Mouse (Mus musculus): ENCODE data around the gene Naxd. TPM values are rescaled to one million over a fixed set of nuclear protein-coding genes. Genes with fewer than 3 reads are reported as not detected.
"Not testable (repeated sequence)": the region's sequence is repeated elsewhere in the genome, so short reads cannot be mapped to it uniquely, and the experiment has no call there.

The Naxd gene
- polyA plus RNA-seq, 1 experiment from 2014 or later, result 113 TPM

DNA sequence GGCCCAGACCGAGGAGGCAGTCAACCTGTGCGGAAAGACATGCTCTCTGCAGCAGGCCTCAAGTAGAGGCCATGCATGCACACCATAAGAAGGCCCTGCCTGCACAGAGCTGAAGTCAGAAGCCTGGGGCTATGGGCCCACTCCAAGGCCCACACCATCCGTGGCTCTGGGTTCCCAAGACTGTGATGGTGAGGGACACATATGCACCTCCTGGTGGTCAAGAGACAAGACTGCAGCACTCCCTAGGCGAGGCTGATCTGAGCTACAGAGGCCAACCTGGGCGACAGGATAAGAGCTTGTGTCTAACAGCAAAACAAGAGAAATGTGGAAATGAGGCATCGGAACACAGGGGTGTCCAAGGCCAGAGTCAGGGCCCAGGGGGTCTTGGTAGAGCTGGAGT is 49.8 kb downstream of the Naxd start:
- WGBS, result 66% methylated on average over 6 of the region's 6 CpGs
- H3K9me3 ChIP-seq, result no peaks in the 10 kb centered on the region
- H3K4me3 ChIP-seq, result no peak overlapping the region
- peaks cover 9% of the 10 kb centered on the region; the same call in 1 of the 2 replicates for H3K4me1 ChIP-seq
- no peak for ATAC-seq (ENCODE audit: insufficient number of reproducible peaks, insufficient read depth, low FRiP score, low TSS enrichment)
- H3K4me2 ChIP-seq (replicated peaks), result no peak overlapping the region
- no peaks in the 10 kb centered on the region for H3K27me3 ChIP-seq
- peaks cover 15% of the 10 kb centered on the region for H3K36me3 ChIP-seq
- no peak overlapping the region; the same call in 1 of the 2 replicates for H3K9ac ChIP-seq
- no peak overlapping the region for H3K27ac ChIP-seq

DNA sequence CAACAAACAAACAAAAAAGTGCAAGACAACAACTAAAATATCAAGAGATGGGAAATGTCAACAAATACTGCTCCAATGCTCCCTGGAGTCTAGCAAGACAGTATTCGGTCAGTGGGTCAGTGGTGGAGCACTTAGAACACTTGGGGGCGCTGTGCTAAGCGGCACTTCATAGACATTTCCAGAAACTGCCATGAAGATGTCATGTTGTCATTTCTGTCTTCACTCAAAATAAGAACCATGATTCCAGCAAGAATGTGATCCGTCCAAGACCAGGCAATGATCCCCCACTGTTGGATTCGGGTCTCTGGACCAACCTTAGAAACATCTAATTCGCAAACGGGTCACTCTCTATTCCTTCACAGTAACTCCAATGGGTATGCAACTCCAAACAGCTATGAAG is 52.4 kb downstream of the Naxd start:
- Histone ChIP-seq H3K4me3 (peak overlapping the region; percentile 76), H3K27ac (peak overlapping the region; percentile 88; the same call in 1 of the 2 replicates), H3K4me1 (peaks cover 14% of the 10 kb centered on the region; the same call in 1 of the 2 replicates), H3K9ac (no peak overlapping the region), H3K9me3 (no peaks in the 10 kb centered on the region), H3K27me3 (no peaks in the 10 kb centered on the region), H3K36me3 (peaks cover 12% of the 10 kb centered on the region; the same call in 1 of the 2 replicates), H3K4me2 (replicated peaks) (peak overlapping the region; percentile 64)
- ATAC-seq (ENCODE audit: insufficient number of reproducible peaks, insufficient read depth, low FRiP score, low TSS enrichment), result no peak
- 18% methylated on average over 7 of the region's 7 CpGs for WGBS

DNA sequence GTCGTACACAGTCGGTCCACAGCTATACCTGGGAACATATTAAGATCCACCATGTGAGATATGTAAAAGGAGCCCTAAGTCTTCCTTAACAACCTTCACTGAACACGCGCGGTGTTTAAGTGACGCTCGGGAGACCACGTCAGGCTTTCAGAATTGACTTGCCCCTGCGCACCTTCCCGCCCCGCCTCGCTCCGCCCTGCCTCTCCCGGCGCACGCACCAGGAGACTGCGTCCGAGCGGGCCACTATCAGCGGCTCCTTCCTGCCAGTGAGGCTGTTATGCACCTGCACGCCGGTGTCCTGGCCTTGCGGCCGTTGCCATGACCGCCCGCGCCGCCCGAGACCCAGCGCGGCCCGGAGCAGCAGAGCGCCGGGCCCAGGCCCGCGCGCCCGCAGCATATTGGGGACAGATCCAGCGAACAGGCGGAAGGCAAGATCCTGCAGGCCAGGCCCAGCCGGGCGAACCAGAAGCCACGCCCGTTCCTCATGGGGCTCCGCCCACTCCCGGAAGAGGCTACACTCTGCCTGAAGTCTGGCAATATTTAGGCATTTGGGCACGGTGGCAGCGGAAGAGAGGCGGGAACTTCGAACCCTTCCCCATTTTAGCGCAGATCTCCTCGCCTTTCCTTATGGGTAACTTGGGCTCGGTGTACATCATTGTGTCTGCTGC is 53.1 kb downstream of the Naxd start, which contains the start of gene Cars2:
Cars2 (minus strand) TSS at position 503 of the 668 bp plus-strand sequence.
- ATAC-seq (ENCODE audit: insufficient number of reproducible peaks, insufficient read depth, low FRiP score, low TSS enrichment), result peak; percentile 49; the same call in 1 of the 2 replicates
- Histone ChIP-seq H3K27me3 (no peaks in the 10 kb centered on the region), H3K36me3 (peaks cover 10% of the 10 kb centered on the region; the same call in 1 of the 2 replicates), H3K4me1 (peaks cover 15% of the 10 kb centered on the region; the same call in 1 of the 2 replicates), H3K27ac (peak within 1 kb of the TSS; percentile 88), H3K4me2 (replicated peaks) (peak within 1 kb of the TSS; percentile 64), H3K9me3 (no peaks in the 10 kb centered on the region), H3K9ac (peak within 1 kb of the TSS; percentile 83), H3K4me3 (peak within 1 kb of the TSS; percentile 76)
- WGBS, result under 1% methylated on average over 53 of the region's 53 CpGs

DNA sequence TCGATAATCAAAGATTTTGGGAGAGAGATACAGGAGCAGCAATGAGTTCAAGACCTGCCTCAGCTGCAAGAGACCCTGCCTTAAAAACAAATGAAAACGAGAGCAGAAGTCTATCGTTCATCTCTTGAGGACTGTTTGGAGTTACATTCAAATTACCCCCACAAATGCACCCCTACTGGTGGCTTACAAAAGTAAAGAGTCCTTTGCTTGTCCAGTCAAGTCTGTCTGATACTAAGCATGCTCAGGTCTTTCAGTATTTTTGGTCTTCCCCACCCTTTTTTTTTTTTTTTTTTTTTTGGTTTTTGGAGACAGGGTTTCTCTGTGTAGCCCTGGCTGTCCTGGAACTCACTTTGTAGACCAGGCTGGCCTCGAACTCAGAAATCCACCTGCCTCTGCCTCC is 54.2 kb downstream of the Naxd start:
- not testable (repeated sequence) for ATAC-seq (ENCODE audit: insufficient number of reproducible peaks, insufficient read depth, low FRiP score, low TSS enrichment); H3K4me2 ChIP-seq (replicated peaks); H3K27ac ChIP-seq; H3K4me3 ChIP-seq; H3K27me3 ChIP-seq; H3K9ac ChIP-seq; H3K36me3 ChIP-seq; H3K9me3 ChIP-seq
- peaks cover 15% of the 10 kb centered on the region; the same call in 1 of the 2 replicates for H3K4me1 ChIP-seq
- WGBS, result 86% methylated on average over 4 of the region's 4 CpGs

DNA sequence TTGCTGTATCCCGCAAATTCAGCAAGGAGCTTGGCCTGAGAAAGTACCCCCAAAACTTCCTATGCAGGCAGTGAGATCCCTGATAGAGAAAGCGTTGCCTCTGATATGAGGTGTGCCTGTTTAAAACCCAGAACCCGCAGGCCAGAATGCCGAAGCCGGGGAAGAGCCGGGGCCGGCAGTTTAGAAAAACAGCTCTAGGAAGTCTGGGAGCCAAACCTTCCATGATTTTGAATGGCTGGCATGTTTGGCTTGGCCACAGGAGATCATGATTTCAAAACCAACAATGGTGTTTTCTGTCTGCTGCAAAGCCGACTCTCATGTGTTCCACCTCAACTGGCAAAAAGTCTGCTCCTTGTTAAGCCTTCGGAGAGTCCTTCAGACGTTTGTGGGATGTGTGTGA is 55.1 kb downstream of the Naxd start:
- no peaks in the 10 kb centered on the region for H3K9me3 ChIP-seq
- no peak for ATAC-seq (ENCODE audit: insufficient number of reproducible peaks, insufficient read depth, low FRiP score, low TSS enrichment)
- no peaks in the 10 kb centered on the region for H3K27me3 ChIP-seq
- H3K4me3 ChIP-seq, result no peak overlapping the region
- peaks cover 15% of the 10 kb centered on the region; the same call in 1 of the 2 replicates for H3K4me1 ChIP-seq
- no peak overlapping the region for H3K9ac ChIP-seq
- WGBS, result 72% methylated on average over 10 of the region's 10 CpGs
- no peak overlapping the region for H3K4me2 ChIP-seq (replicated peaks)
- no peaks in the 10 kb centered on the region for H3K36me3 ChIP-seq
- H3K27ac ChIP-seq, result no peak overlapping the region

DNA sequence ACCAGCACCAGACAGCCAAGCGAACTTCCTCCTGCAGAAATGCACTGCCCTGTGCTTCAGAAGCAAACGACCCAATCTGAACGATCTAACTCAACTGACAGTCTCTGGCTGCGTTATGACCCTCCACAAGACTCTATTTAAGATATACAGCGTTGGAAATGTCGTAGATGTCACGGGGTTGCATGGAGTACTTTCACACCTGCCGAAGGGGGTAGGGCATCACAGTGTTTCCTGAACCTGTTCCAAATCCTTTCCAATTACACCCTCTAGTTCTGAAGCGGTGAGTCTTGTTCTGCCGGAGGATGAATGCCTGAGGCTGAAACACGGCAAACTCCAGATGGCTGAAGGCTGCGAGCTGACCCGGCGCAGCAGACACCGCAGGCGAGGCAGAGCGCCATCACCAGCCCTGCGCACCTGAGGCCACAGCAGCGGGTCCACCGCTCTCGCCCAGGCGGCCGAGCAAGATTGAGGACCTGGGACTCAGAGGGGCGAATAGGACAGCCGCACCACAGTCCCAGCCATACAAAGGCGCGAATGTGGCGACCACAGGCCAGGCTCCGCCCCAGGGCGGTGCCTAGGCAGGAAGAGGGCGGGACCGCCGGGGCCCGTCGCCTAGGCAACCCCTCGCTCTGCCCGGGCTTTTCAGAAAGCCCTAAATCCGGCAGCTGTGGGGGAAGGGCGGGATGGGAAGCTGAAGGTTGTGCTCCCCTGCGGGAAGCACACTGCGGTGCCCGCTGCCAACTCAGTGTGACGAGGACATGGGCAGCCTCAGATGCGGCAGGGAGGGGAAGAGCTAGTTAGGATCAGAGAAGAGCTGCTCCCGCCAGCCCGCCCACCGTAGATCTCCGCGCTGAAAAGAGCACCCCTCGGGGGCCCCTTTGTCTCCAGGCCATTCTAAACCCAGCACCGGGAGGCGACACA is 57.8 kb downstream of the Naxd start, which contains the start of gene Ing1:
Ing1 (plus strand) TSS at position 773 of the 921 bp plus-strand sequence.
- ATAC-seq (ENCODE audit: insufficient number of reproducible peaks, insufficient read depth, low FRiP score, low TSS enrichment), result peak; percentile 74
- H3K4me3 ChIP-seq, result peak within 1 kb of the TSS; percentile 93
- H3K36me3 ChIP-seq, result no peaks in the 10 kb centered on the region
- H3K9me3 ChIP-seq, result no peaks in the 10 kb centered on the region
- H3K4me1 ChIP-seq, result peaks cover 20% of the 10 kb centered on the region
- 1% methylated on average over 52 of the region's 52 CpGs for WGBS
- H3K4me2 ChIP-seq (replicated peaks), result peak within 1 kb of the TSS; percentile 64
- H3K27ac ChIP-seq, result peak within 1 kb of the TSS; percentile 99
- H3K9ac ChIP-seq, result peak within 1 kb of the TSS; percentile 96
- no peaks in the 10 kb centered on the region for H3K27me3 ChIP-seq

DNA sequence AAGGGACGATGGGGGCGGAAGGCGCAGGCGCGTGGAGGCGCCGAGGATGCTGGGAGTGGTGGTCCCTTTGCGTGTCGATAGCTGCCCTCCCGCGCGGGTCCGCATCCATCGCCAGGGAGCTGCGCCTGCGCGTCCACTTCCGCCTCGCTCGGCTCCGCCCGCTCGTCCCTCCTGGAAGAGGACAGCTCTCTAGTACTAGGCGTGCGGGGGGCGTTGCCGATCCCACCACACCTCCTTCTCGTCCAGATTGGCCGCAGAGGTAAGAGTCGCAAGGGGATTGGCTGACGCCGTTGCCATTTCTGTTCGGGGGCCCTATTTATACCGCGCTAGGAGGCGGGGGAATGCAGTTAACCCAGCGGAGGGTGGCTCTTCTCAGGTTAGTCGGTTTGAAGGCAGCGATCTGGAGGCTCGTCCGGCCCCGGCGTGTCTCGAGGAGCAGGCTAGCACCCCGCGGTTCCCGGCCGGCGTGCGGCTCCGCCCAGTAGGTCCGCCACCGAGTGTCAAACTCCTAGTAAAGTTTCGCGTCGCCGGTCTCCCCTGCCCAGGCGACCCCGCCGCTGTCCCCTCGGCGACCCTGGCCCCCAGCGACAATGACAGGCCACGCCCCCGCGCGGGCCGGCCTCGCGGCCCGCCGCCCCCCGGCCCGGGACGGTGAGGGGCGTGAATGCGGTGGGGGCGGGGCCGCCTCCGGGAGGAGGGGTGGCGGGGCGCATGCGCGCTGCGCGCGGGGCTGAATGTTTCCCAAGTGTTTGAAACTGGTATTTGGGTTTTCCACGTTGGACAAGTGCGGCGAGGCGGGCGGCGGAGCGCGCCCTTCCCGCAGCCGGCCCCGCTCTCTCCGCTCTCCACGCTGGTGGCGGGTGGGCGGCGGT is 58.6 kb downstream of the Naxd start:
- 1% methylated on average over 94 of the region's 103 CpGs for WGBS
- H3K36me3 ChIP-seq, result no peaks in the 10 kb centered on the region
- peak overlapping the region; percentile 64 for H3K4me2 ChIP-seq (replicated peaks)
- H3K9me3 ChIP-seq, result no peaks in the 10 kb centered on the region
- H3K9ac ChIP-seq, result peak overlapping the region; percentile 96
- peak; percentile 91 for ATAC-seq (ENCODE audit: insufficient number of reproducible peaks, insufficient read depth, low FRiP score, low TSS enrichment)
- no peaks in the 10 kb centered on the region for H3K27me3 ChIP-seq
- H3K4me3 ChIP-seq, result peak overlapping the region; percentile 93
- H3K4me1 ChIP-seq, result peaks cover 17% of the 10 kb centered on the region
- H3K27ac ChIP-seq, result peak overlapping the region; percentile 99

DNA sequence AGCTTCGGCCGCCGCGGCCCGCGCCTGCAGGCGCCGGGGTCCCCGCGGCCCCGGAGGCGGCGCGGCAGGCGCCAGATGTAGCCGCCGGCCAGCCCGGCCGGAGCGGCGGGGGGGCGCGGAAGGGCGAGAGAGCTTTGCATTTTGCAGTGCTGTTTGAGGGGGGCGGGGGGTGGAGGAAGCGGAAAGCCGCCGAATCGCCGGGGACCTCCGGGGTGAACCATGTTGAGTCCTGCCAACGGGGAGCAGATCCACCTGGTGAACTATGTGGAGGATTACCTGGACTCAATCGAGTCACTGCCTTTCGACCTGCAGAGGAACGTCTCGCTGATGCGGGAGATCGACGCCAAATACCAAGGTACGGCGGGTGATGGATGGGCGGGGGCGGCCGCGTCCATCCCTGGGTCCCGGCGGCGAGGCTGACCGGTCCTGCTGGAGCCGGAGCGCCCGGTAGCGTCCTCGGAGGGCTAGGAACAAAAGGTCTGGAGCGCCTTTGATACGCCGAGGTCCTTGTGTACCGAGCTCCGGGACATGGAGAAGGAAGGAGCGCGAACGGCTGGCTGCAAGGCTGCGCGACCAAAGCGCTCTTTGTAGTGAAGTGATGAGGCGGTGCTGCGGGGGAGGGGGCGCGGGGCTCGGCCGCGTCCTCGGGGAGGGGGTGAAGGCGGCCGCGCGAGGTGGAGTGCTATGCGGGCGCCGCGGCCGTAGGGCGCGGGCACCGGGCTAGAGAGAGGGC is 59.6 kb downstream of the Naxd start:
- Histone ChIP-seq H3K4me1 (peaks cover 15% of the 10 kb centered on the region), H3K27ac (peak overlapping the region; percentile 99), H3K9ac (peak overlapping the region; percentile 96), H3K27me3 (no peaks in the 10 kb centered on the region), H3K9me3 (no peaks in the 10 kb centered on the region), H3K36me3 (peaks cover 8% of the 10 kb centered on the region), H3K4me3 (peak overlapping the region; percentile 93), H3K4me2 (replicated peaks) (peak overlapping the region; percentile 64)
- 1% methylated on average over 81 of the region's 85 CpGs for WGBS
- no peak for ATAC-seq (ENCODE audit: insufficient number of reproducible peaks, insufficient read depth, low FRiP score, low TSS enrichment)

DNA sequence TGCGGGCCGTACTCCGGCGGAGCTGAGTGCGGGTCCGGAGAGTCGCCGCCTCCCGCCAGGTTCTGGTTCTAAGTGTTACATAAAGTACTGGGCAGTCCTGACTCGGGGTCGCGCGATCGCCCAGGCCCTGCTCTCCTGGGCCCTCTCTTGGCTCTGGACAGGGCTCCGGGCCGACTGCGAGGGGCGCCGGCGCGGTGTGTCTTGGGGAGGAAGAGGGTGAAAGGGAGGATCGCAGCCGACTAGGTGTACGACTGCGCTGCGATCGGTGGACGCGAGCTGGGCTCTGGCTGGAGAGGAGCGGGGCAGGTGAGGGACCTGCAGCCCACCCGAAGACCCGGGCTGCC is 60.1 kb downstream of the Naxd start:
- peak overlapping the region; percentile 64 for H3K4me2 ChIP-seq (replicated peaks)
- no peaks in the 10 kb centered on the region for H3K27me3 ChIP-seq
- peaks cover 15% of the 10 kb centered on the region for H3K4me1 ChIP-seq
- H3K4me3 ChIP-seq, result peak overlapping the region; percentile 93
- ATAC-seq (ENCODE audit: insufficient number of reproducible peaks, insufficient read depth, low FRiP score, low TSS enrichment), result no peak
- H3K27ac ChIP-seq, result peak overlapping the region; percentile 99
- under 1% methylated on average over 30 of the region's 32 CpGs for WGBS
- peak overlapping the region; percentile 96 for H3K9ac ChIP-seq
- H3K9me3 ChIP-seq, result no peaks in the 10 kb centered on the region
- H3K36me3 ChIP-seq, result peaks cover 13% of the 10 kb centered on the region

DNA sequence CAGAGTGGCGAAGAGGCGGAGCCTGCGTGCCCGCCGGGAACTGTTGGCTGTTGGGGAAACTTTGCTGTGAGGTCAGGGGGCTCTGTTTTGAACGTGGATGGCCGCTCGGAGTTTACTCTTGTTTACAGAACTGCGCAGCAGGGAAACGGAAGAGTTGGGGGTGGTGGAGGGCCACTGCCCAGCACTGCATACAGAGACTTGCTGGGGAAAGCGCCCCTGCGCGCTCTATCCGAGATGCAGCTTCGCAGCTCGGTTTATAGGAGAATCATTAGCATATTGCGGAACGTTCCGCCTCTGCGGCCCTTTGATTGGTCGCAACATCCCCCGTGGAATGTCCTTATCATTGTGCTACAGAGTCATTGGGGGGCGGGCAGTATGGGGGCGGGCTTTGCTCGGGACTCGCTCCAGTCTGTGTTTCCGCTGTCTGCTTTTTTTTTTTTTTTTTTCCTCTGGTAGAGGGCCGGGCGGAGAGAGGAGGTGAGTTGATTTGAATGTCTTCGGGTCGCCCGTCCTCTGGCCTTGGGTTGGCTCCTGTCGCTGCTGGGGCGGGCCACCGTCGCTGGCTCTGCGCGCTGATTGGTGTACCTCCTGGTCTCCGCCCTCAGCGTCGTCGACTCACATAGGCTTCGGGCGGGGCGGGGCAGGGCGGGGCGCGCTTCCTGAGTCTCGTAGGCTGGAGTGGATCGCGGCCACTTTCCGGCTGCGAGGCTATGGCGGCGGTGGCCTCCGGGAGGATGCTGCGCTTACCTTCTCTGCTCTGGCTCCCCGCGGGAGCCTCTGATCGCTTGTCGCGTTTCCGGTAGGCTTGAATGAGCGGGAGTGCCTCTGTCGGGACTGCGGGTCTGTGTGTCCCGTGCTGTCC is 60.7 kb downstream of the Naxd start:
- peak overlapping the region; percentile 96 for H3K9ac ChIP-seq
- H3K4me3 ChIP-seq, result peak overlapping the region; percentile 93
- H3K27ac ChIP-seq, result peak overlapping the region; percentile 99
- H3K36me3 ChIP-seq, result peaks cover 14% of the 10 kb centered on the region
- WGBS, result under 1% methylated on average over 67 of the region's 67 CpGs
- H3K4me1 ChIP-seq, result peaks cover 15% of the 10 kb centered on the region
- ATAC-seq (ENCODE audit: insufficient number of reproducible peaks, insufficient read depth, low FRiP score, low TSS enrichment), result peak; percentile 84
- peak overlapping the region; percentile 64 for H3K4me2 ChIP-seq (replicated peaks)
- no peaks in the 10 kb centered on the region for H3K27me3 ChIP-seq
- H3K9me3 ChIP-seq, result no peaks in the 10 kb centered on the region

Measured in embryonic facial prominence, embryonic 12.5 days (tissue).